Mouse (Mus musculus): Measurements from ENCODE around the gene Bcl2. TPM values are rescaled to one million over a fixed set of nuclear protein-coding genes. Genes with fewer than 3 reads are reported as not detected.

Gene Bcl2
- polyA plus RNA-seq, 1 experiment from 2014 or later: 10.1 TPM

DNA sequence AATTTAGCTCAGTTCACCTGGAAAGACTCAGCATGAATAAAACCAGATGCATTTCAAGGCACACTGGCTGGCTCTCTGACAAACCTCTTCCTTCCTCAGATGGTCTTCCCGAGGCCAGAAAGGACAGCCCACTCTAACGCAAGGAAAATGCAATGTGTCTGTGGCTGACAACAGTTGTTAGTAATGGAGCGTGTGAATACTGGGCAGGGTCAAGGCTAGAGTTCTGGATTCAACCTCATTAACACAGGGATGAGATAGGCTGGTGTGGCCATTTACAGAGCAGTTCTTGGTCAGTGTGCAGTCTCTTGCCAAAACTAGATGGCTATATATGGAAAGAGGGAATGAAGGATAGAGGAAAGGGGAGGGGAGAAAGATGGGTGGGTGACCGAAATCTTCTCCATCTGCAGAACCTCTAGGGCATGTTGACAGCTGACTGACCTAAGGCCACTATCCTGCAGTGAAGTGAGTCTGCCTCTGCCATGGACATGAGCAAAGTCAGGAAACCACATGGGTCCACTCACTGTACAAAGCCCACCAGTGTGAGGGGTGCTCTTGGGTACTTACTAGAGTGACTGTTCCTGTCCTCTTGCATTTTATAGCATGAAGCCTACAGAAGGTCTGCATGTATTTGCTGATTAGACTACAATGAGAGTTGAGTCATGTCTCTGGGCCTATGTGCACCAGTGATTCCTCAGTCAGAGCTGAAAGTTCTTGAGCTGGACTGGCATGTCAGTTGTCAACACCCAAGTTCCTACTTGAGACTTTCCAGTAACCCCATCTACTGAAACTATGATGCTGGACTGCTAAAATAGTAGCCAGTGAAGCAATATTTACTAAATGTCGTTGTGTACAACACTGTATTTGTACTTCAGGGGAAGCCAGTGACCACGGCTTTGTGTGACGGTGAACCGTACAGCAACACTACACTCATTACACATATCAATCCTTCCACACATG is 159.9 kb downstream of the Bcl2 start:
- no peaks in the 10 kb centered on the region for H3K36me3 ChIP-seq (ENCODE audit: control insufficient read depth, insufficient read depth, low read length)
- no peaks in the 10 kb centered on the region for H3K27me3 ChIP-seq (ENCODE audit: control insufficient read depth, insufficient read depth, low read length)
- H3K9ac ChIP-seq (ENCODE audit: low read length): no peak overlapping the region
- no peak for ATAC-seq (ENCODE audit: insufficient number of reproducible peaks, low FRiP score, low TSS enrichment, low read depth)
- H3K4me1 ChIP-seq (ENCODE audit: control insufficient read depth, insufficient read depth, low read length): no peaks in the 10 kb centered on the region
- H3K4me2 ChIP-seq (ENCODE audit: low read depth, severe bottlenecking): no peak overlapping the region
- no peak for DNase-seq (ENCODE audit: low spot score)
- no peaks in the 10 kb centered on the region for H3K9me3 ChIP-seq (ENCODE audit: control insufficient read depth, low read length)
- WGBS: 78% methylated on average over 8 of the region's 8 CpGs
- no peak overlapping the region for H3K4me3 ChIP-seq (ENCODE audit: low read depth, low read length)
- no peak overlapping the region for H3K27ac ChIP-seq (replicated peaks; ENCODE audit: low read depth, low read length)

DNA sequence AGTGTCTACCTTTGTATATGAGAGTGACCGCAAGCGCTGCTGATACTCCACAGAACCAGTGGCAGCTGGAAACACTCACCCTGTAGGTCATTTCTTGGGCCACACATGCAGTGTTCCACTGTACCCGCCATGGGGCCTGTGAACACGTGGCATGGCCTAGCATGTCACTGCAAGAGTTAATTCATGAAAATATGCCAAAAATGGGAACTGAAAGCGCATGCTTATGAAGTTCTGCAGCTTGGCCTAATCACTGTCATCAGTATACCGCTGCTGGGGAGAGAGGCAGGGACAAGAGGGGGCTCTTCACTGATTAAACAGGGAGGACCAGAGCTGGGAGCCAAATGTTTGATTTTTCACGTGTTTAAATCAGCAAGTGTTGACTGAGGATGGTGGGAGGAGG is 161.2 kb downstream of the Bcl2 start:
- Histone ChIP-seq H3K27ac (replicated peaks; ENCODE audit: low read depth, low read length) (no peak overlapping the region), H3K9ac (ENCODE audit: low read length) (no peak overlapping the region), H3K9me3 (ENCODE audit: control insufficient read depth, low read length) (no peaks in the 10 kb centered on the region), H3K4me2 (ENCODE audit: low read depth, severe bottlenecking) (no peak overlapping the region), H3K4me1 (ENCODE audit: control insufficient read depth, insufficient read depth, low read length) (no peaks in the 10 kb centered on the region), H3K4me3 (ENCODE audit: low read depth, low read length) (no peak overlapping the region), H3K27me3 (ENCODE audit: control insufficient read depth, insufficient read depth, low read length) (no peaks in the 10 kb centered on the region), H3K36me3 (ENCODE audit: control insufficient read depth, insufficient read depth, low read length) (no peaks in the 10 kb centered on the region)
- DNase-seq (ENCODE audit: low spot score) (no peak), ATAC-seq (ENCODE audit: insufficient number of reproducible peaks, low FRiP score, low TSS enrichment, low read depth) (no peak)
- WGBS: 76% methylated on average over 7 of the region's 7 CpGs

DNA sequence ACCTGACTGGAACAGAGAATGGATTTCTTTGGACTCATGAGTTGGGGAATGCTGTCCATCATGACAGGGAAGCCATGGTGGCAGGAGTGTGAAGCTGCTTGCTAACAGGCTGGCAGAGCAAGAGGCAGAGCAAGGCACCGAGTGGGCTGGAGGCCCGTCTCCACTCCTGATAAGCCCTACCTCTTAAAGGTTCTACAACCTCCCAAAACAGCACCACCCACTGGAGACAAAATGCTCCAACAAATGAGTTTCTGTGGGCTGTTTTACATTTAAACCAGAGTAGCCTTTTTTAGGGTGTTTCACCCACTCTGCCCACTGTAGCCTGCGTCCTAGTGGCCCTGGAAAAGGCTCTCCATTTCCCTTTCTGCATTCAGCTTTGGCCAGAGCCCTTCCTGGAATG is 163.5 kb downstream of the Bcl2 start:
- no peak overlapping the region for H3K4me3 ChIP-seq (ENCODE audit: low read depth, low read length)
- H3K4me2 ChIP-seq (ENCODE audit: low read depth, severe bottlenecking): no peak overlapping the region
- DNase-seq (ENCODE audit: low spot score) (no peak), ATAC-seq (ENCODE audit: insufficient number of reproducible peaks, low FRiP score, low TSS enrichment, low read depth) (no peak)
- H3K9me3 ChIP-seq (ENCODE audit: control insufficient read depth, low read length): no peaks in the 10 kb centered on the region
- H3K27me3 ChIP-seq (ENCODE audit: control insufficient read depth, insufficient read depth, low read length): no peaks in the 10 kb centered on the region
- H3K4me1 ChIP-seq (ENCODE audit: control insufficient read depth, insufficient read depth, low read length): no peaks in the 10 kb centered on the region
- no peak overlapping the region for H3K27ac ChIP-seq (replicated peaks; ENCODE audit: low read depth, low read length)
- H3K9ac ChIP-seq (ENCODE audit: low read length): no peak overlapping the region
- H3K36me3 ChIP-seq (ENCODE audit: control insufficient read depth, insufficient read depth, low read length): no peaks in the 10 kb centered on the region
- 81% methylated on average over 3 of the region's 3 CpGs for WGBS

DNA sequence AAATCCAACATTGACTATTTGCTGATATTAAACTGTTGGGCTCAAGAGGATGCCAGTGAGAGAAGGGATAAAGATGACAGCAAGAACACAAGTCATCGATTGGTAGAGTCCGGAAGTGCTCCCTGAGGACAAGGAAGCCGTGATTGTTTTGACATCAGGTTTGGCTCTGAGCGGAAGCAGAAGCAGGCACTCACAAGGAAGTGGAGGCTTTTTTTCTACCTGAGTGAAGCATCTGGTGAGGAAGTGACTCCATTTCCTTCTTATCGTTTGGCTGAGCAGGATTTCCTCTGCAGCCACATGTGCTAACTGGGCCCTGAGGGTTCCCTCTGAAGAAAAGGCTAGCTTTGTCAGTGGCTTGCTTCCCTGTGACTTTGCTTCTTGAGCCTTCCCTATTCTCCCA is 165.0 kb downstream of the Bcl2 start:
- H3K27me3 ChIP-seq (ENCODE audit: control insufficient read depth, insufficient read depth, low read length): no peaks in the 10 kb centered on the region
- no peak overlapping the region for H3K27ac ChIP-seq (replicated peaks; ENCODE audit: low read depth, low read length)
- ATAC-seq (ENCODE audit: insufficient number of reproducible peaks, low FRiP score, low TSS enrichment, low read depth) (no peak), DNase-seq (ENCODE audit: low spot score) (no peak)
- no peaks in the 10 kb centered on the region for H3K9me3 ChIP-seq (ENCODE audit: control insufficient read depth, low read length)
- H3K36me3 ChIP-seq (ENCODE audit: control insufficient read depth, insufficient read depth, low read length): no peaks in the 10 kb centered on the region
- no peak overlapping the region for H3K4me2 ChIP-seq (ENCODE audit: low read depth, severe bottlenecking)
- H3K9ac ChIP-seq (ENCODE audit: low read length): no peak overlapping the region
- H3K4me1 ChIP-seq (ENCODE audit: control insufficient read depth, insufficient read depth, low read length): no peaks in the 10 kb centered on the region
- 85% methylated on average over 5 of the region's 5 CpGs for WGBS
- no peak overlapping the region for H3K4me3 ChIP-seq (ENCODE audit: low read depth, low read length)

DNA sequence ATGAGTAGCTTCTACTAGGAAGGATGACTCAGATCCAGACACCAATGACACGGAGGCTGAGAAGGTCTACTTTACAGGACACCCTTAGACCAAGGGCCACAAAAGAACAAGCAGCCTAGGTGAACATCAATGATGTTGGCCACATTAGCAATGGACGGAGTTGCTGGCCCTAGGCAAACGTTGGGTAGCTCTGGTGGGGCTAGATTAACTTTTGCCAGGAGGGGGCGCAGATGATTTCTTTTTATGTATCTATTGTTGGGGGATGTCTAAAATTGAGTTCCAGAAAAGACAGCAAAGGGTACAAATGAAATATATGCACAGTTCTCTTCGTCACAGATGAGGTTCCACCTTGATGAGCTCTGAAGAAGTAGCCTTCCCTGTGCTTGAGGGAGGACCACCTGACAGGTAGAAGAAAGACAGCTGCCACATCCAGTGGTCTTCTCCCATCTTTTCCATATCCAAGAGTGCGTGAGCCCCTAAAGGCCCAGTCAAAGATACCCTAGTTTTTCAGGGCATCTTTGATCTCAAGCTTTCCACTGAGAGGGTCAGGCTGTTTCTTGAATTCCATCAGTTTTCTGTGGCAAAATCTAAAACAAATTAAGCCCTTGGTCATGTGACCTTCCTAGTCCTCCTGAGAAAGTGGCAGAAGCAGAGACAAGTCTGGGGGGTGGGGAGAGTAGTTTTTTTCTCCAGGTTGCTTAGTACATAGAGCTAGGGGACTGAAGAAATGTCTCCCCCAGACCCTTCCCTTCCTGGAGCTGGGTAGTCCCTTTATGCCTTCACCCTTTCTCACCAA is 169.1 kb downstream of the Bcl2 start:
- ATAC-seq (ENCODE audit: insufficient number of reproducible peaks, low FRiP score, low TSS enrichment, low read depth) (no peak), DNase-seq (ENCODE audit: low spot score) (peak; percentile 35)
- Histone ChIP-seq H3K9me3 (ENCODE audit: control insufficient read depth, low read length) (no peaks in the 10 kb centered on the region), H3K4me1 (ENCODE audit: control insufficient read depth, insufficient read depth, low read length) (no peaks in the 10 kb centered on the region), H3K9ac (ENCODE audit: low read length) (no peak overlapping the region), H3K27ac (replicated peaks; ENCODE audit: low read depth, low read length) (no peak overlapping the region), H3K4me3 (ENCODE audit: low read depth, low read length) (no peak overlapping the region), H3K36me3 (ENCODE audit: control insufficient read depth, insufficient read depth, low read length) (no peaks in the 10 kb centered on the region), H3K4me2 (ENCODE audit: low read depth, severe bottlenecking) (no peak overlapping the region), H3K27me3 (ENCODE audit: control insufficient read depth, insufficient read depth, low read length) (no peaks in the 10 kb centered on the region)
- 59% methylated on average over 6 of the region's 6 CpGs for WGBS

DNA sequence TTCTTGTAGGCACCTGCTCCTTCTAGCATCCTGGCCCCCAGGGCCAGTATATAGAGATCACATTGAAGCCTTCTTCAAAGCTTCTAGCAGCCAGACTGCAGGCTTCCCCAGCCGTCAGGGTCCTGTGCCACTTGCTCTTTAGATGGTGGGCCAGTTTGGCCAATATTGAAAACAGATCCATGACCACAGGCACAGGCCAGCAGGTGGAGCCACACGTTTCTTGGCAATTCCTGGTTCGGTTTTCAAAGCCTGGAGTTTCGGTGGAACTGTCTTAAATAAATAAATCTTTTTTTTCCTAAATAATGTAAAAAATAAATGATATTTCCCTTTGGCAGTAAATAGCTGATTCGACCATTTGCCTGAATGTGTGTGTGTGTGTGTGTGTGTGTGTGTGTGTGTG is 171.3 kb downstream of the Bcl2 start:
- Histone ChIP-seq H3K4me1 (ENCODE audit: control insufficient read depth, insufficient read depth, low read length) (no peaks in the 10 kb centered on the region), H3K9me3 (ENCODE audit: control insufficient read depth, low read length) (no peaks in the 10 kb centered on the region), H3K9ac (ENCODE audit: low read length) (no peak overlapping the region), H3K27ac (replicated peaks; ENCODE audit: low read depth, low read length) (no peak overlapping the region), H3K27me3 (ENCODE audit: control insufficient read depth, insufficient read depth, low read length) (no peaks in the 10 kb centered on the region), H3K4me2 (ENCODE audit: low read depth, severe bottlenecking) (no peak overlapping the region), H3K4me3 (ENCODE audit: low read depth, low read length) (no peak overlapping the region), H3K36me3 (ENCODE audit: control insufficient read depth, insufficient read depth, low read length) (no peaks in the 10 kb centered on the region)
- ATAC-seq (ENCODE audit: insufficient number of reproducible peaks, low FRiP score, low TSS enrichment, low read depth) (no peak), DNase-seq (ENCODE audit: low spot score) (peak; percentile 67)
- WGBS: 37% methylated on average over 5 of the region's 5 CpGs

DNA sequence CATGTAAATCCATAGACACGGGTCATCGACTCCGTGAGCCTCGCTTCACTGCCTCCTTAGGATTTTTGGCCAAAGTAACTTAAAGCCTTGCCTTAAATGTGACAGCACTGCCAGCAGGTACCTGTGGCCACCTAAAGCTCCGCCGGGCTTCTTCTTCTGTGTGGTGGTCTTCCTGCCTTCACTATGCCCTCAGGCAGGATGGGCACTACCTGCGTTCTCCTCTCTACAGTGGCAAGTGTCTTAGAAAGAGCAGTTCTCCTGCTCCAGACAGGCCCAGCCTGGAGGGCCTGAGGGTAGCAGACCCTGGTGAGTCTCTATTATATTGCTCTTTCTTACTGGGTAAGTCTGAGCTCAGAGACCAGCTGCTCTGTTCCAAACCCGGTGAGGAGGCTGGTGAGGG is 172.2 kb downstream of the Bcl2 start:
- Histone ChIP-seq H3K4me1 (ENCODE audit: control insufficient read depth, insufficient read depth, low read length) (no peaks in the 10 kb centered on the region), H3K9ac (ENCODE audit: low read length) (no peak overlapping the region), H3K27me3 (ENCODE audit: control insufficient read depth, insufficient read depth, low read length) (no peaks in the 10 kb centered on the region), H3K4me2 (ENCODE audit: low read depth, severe bottlenecking) (no peak overlapping the region), H3K4me3 (ENCODE audit: low read depth, low read length) (no peak overlapping the region), H3K36me3 (ENCODE audit: control insufficient read depth, insufficient read depth, low read length) (no peaks in the 10 kb centered on the region), H3K27ac (replicated peaks; ENCODE audit: low read depth, low read length) (no peak overlapping the region), H3K9me3 (ENCODE audit: control insufficient read depth, low read length) (no peaks in the 10 kb centered on the region)
- DNase-seq (ENCODE audit: low spot score) (no peak), ATAC-seq (ENCODE audit: insufficient number of reproducible peaks, low FRiP score, low TSS enrichment, low read depth) (no peak)
- 88% methylated on average over 8 of the region's 8 CpGs for whole genome bisulfite sequencing

DNA sequence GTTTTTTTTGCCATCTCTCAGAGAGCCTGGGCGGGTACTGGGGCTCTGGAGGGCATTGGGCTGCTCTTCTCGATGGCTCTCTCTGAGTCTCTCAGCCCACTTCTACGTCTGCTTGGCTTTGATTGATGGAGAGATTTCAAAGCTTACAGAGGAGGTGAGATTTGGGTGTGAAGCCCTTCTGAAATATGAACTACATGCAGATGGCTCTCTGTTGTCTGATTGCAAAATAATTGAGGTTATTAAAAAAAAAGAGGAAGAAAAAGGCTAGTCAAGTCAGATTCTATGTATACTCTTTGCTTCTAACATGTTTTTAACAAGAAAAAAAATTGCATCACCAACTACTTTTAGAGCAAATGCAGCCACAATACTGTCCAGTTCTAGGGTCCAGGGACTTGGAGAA is 173.9 kb downstream of the Bcl2 start:
- Histone ChIP-seq H3K9me3 (ENCODE audit: control insufficient read depth, low read length) (no peaks in the 10 kb centered on the region), H3K27me3 (ENCODE audit: control insufficient read depth, insufficient read depth, low read length) (no peaks in the 10 kb centered on the region), H3K27ac (replicated peaks; ENCODE audit: low read depth, low read length) (no peak overlapping the region), H3K4me3 (ENCODE audit: low read depth, low read length) (no peak overlapping the region), H3K4me1 (ENCODE audit: control insufficient read depth, insufficient read depth, low read length) (no peaks in the 10 kb centered on the region), H3K36me3 (ENCODE audit: control insufficient read depth, insufficient read depth, low read length) (no peaks in the 10 kb centered on the region), H3K4me2 (ENCODE audit: low read depth, severe bottlenecking) (no peak overlapping the region), H3K9ac (ENCODE audit: low read length) (no peak overlapping the region)
- no peak for ATAC-seq (ENCODE audit: insufficient number of reproducible peaks, low FRiP score, low TSS enrichment, low read depth)
- DNase-seq (ENCODE audit: low spot score): no peak
- 67% methylated on average over 3 of the region's 3 CpGs for WGBS
